Mouse (Mus musculus) left cerebral cortex, postnatal 4 days (tissue): ENCODE measurements at regions not wholly inside any gene's neighbourhood (a gene's known extent, or its start where the extent isn't known, plus 50 kb on each side); places are given as distances from the start of the nearest gene placed in this dataset.
"Not testable (repeated sequence)": the region's sequence is repeated elsewhere in the genome, so short reads cannot be mapped to it uniquely, and the experiment has no call there.

Source experiments
- DNase-seq: peaks from one replicate; pipeline ENCODE4 v3.0.0-alpha.2; 2022
- intact Hi-C: fragments of 180-260 bp; cut with DNase I; formaldehyde crosslinking; loops from one replicate; pipeline ENCODE4 v1.15.1; 2025

- DNase-seq: peak; percentile 29
Measured at GRCm38 (mm10) chrX:19903962-19904930, 155.1 kb upstream of the Chst7 start.

GRCm38 (mm10) chrX:19906646-19907371, 152.6 kb upstream of the Chst7 start:
- intact Hi-C loops: no loop called here
- DNase-seq: no peak

More at GRCm38 (mm10) chrX:19903962-19904930, 155.1 kb upstream of the Chst7 start:
- intact Hi-C loops: no loop called here

- intact Hi-C loops: no loop called here
- DNase-seq: no peak
Measured at GRCm38 (mm10) chrX:19917001-19917400, 142.4 kb upstream of the Chst7 start.

- DNase-seq, intact Hi-C loops: not testable (repeated sequence)
Measured at GRCm38 (mm10) chrX:19929376-19929775, 130.0 kb upstream of the Chst7 start.

- no peak for DNase-seq
- intact Hi-C loops: no loop called here
Measured at GRCm38 (mm10) chrX:19929866-19930265, 129.5 kb upstream of the Chst7 start.

GRCm38 (mm10) chrX:19943305-19943704, 116.1 kb upstream of the Chst7 start:
- no peak for DNase-seq
- intact Hi-C loops: no loop called here
